Mouse (Mus musculus): ENCODE data around the gene Tmem79. TPM values are rescaled to one million over a fixed set of nuclear protein-coding genes. Genes with fewer than 3 reads are reported as not detected.
"Not testable (repeated sequence)": the region's sequence is repeated elsewhere in the genome, so short reads cannot be mapped to it uniquely, and the experiment has no call there.

Gene Tmem79
- polyA plus RNA-seq, 1 experiment from 2014 or later = 6.8 TPM

GRCm38 (mm10) chr3:88366830-88367428 lies 31.0 kb upstream of the Tmem79 start:
- WGBS = 8% methylated on average over 22 of the region's 22 CpGs
- H3K9ac ChIP-seq, H3K4me1 ChIP-seq, H3K27ac ChIP-seq, H3K36me3 ChIP-seq, H3K9me3 ChIP-seq: not testable (repeated sequence)
- Histone ChIP-seq H3K4me2 (replicated peaks) (peak overlapping the region; percentile 58), H3K4me3 (peak overlapping the region; percentile 31), H3K27me3 (peaks cover 26% of the 10 kb centered on the region)
- peak; percentile 86 for ATAC-seq (ENCODE audit: low FRiP score, low read depth)

- peaks cover 10% of the 10 kb centered on the region for H3K9me3 ChIP-seq
- no peak overlapping the region for H3K9ac ChIP-seq
- no peak overlapping the region for H3K4me3 ChIP-seq
- peaks cover 9% of the 10 kb centered on the region for H3K4me1 ChIP-seq
- peaks cover 26% of the 10 kb centered on the region for H3K27me3 ChIP-seq
- 31% methylated on average over 34 of the region's 34 CpGs for WGBS
- no peak for ATAC-seq (ENCODE audit: low FRiP score, low read depth)
- peaks cover 19% of the 10 kb centered on the region for H3K36me3 ChIP-seq
- no peak overlapping the region for H3K27ac ChIP-seq
- H3K4me2 ChIP-seq (replicated peaks) = no peak overlapping the region; the same call in 1 of the 2 replicates
These were observed 29.9 kb upstream of the Tmem79 start for GRCm38 (mm10) chr3:88365705-88366361.

- Histone ChIP-seq H3K4me3 (peak within 1 kb of the TSS; percentile 25), H3K9ac (peak within 1 kb of the TSS; percentile 48), H3K4me2 (replicated peaks) (peak within 1 kb of the TSS; percentile 49), H3K9me3 (no peaks in the 10 kb centered on the region), H3K27ac (peak within 1 kb of the TSS; percentile 52; the same call in 1 of the 2 replicates), H3K36me3 (peaks cover 34% of the 10 kb centered on the region), H3K27me3 (peaks cover 26% of the 10 kb centered on the region), H3K4me1 (peaks cover 9% of the 10 kb centered on the region)
- 2% methylated on average over 16 of the region's 16 CpGs for WGBS
- 0 out of 2 replicates have a peak, but pooled peaks have one; percentile 19 for ATAC-seq (ENCODE audit: low FRiP score, low read depth)
These were observed 28.4 kb upstream of the Tmem79 start, which contains the start of gene Paqr6 for GRCm38 (mm10) chr3:88364337-88364736. Gene Paqr6, plus strand, starts transcription at chr3:88364584.

- no peak for ATAC-seq (ENCODE audit: low FRiP score, low read depth)
- WGBS = 57% methylated on average over 4 of the region's 4 CpGs
These were observed 27.8 kb upstream of the Tmem79 start for GRCm38 (mm10) chr3:88363700-88364099.

GRCm38 (mm10) chr3:88361612-88362313 lies 25.8 kb upstream of the Tmem79 start:
- H3K36me3 ChIP-seq = peaks cover 60% of the 10 kb centered on the region
- no peak for ATAC-seq (ENCODE audit: low FRiP score, low read depth)
- H3K4me1 ChIP-seq = peaks cover 9% of the 10 kb centered on the region
- no peak overlapping the region; the same call in 1 of the 2 replicates for H3K27ac ChIP-seq
- 84% methylated on average over 2 of the region's 2 CpGs for WGBS
- H3K9me3 ChIP-seq = no peaks in the 10 kb centered on the region
- no peak overlapping the region for H3K9ac ChIP-seq
- no peak overlapping the region for H3K4me2 ChIP-seq (replicated peaks)
- H3K27me3 ChIP-seq = peaks cover 26% of the 10 kb centered on the region
- H3K4me3 ChIP-seq = no peak overlapping the region

More at GRCm38 (mm10) chr3:88363700-88364099, 27.8 kb upstream of the Tmem79 start:
- Histone ChIP-seq H3K4me1 (peaks cover 9% of the 10 kb centered on the region), H3K27ac (peak overlapping the region; percentile 52; the same call in 1 of the 2 replicates), H3K36me3 (peaks cover 40% of the 10 kb centered on the region), H3K4me2 (replicated peaks) (no peak overlapping the region), H3K9ac (peak overlapping the region; percentile 20; the same call in 1 of the 2 replicates), H3K9me3 (no peaks in the 10 kb centered on the region), H3K4me3 (no peak overlapping the region), H3K27me3 (peaks cover 26% of the 10 kb centered on the region)

- ATAC-seq (ENCODE audit: low FRiP score, low read depth) = no peak
- H3K4me1 ChIP-seq = peaks cover 9% of the 10 kb centered on the region
- H3K4me3 ChIP-seq = no peak overlapping the region
- H3K27me3 ChIP-seq = peaks cover 21% of the 10 kb centered on the region
- 77% methylated on average over 6 of the region's 6 CpGs for WGBS
- no peak overlapping the region for H3K27ac ChIP-seq
- no peak overlapping the region for H3K4me2 ChIP-seq (replicated peaks)
- H3K9me3 ChIP-seq = no peaks in the 10 kb centered on the region
- no peak overlapping the region for H3K9ac ChIP-seq
- H3K36me3 ChIP-seq = peaks cover 67% of the 10 kb centered on the region
These were observed 25.1 kb upstream of the Tmem79 start for GRCm38 (mm10) chr3:88361096-88361495.

- Histone ChIP-seq H3K36me3 (peaks cover 78% of the 10 kb centered on the region), H3K4me2 (replicated peaks) (no peak overlapping the region), H3K27ac (no peak overlapping the region), H3K4me1 (peaks cover 9% of the 10 kb centered on the region), H3K27me3 (peaks cover 10% of the 10 kb centered on the region), H3K9me3 (no peaks in the 10 kb centered on the region), H3K4me3 (no peak overlapping the region), H3K9ac (no peak overlapping the region)
- no peak for ATAC-seq (ENCODE audit: low FRiP score, low read depth)
- WGBS = 79% methylated on average over 3 of the region's 3 CpGs
These were observed 24.0 kb upstream of the Tmem79 start for GRCm38 (mm10) chr3:88359989-88360388.

GRCm38 (mm10) chr3:88359584-88359983 lies 23.6 kb upstream of the Tmem79 start:
- no peak for ATAC-seq (ENCODE audit: low FRiP score, low read depth)

GRCm38 (mm10) chr3:88354396-88355165 lies 18.6 kb upstream of the Tmem79 start:
- H3K9me3 ChIP-seq = no peaks in the 10 kb centered on the region
- no peaks in the 10 kb centered on the region for H3K27me3 ChIP-seq
- H3K4me2 ChIP-seq (replicated peaks) = no peak overlapping the region
- H3K36me3 ChIP-seq = peaks cover 100% of the 10 kb centered on the region
- no peaks in the 10 kb centered on the region for H3K4me1 ChIP-seq
- H3K9ac ChIP-seq = 0 out of 2 replicates have a peak overlapping the region, but pooled peaks have one; percentile 21
- 94% methylated on average over 8 of the region's 8 CpGs for WGBS
- H3K4me3 ChIP-seq = no peak overlapping the region
- H3K27ac ChIP-seq = no peak overlapping the region
- ATAC-seq (ENCODE audit: low FRiP score, low read depth) = no peak

More at GRCm38 (mm10) chr3:88359584-88359983, 23.6 kb upstream of the Tmem79 start:
- H3K9me3 ChIP-seq = no peaks in the 10 kb centered on the region
- H3K27ac ChIP-seq = no peak overlapping the region
- peaks cover 82% of the 10 kb centered on the region for H3K36me3 ChIP-seq
- 74% methylated on average over 5 of the region's 5 CpGs for WGBS
- H3K4me3 ChIP-seq = no peak overlapping the region
- no peak overlapping the region for H3K4me2 ChIP-seq (replicated peaks)
- peaks cover 6% of the 10 kb centered on the region for H3K27me3 ChIP-seq
- peaks cover 5% of the 10 kb centered on the region for H3K4me1 ChIP-seq
- H3K9ac ChIP-seq = no peak overlapping the region

- H3K9ac ChIP-seq = no peak overlapping the region
- 90% methylated on average over 9 of the region's 9 CpGs for whole genome bisulfite sequencing
- peaks cover 100% of the 10 kb centered on the region for H3K36me3 ChIP-seq
- no peak for ATAC-seq (ENCODE audit: low FRiP score, low read depth)
- H3K27me3 ChIP-seq = no peaks in the 10 kb centered on the region
- H3K4me1 ChIP-seq = no peaks in the 10 kb centered on the region
- H3K4me2 ChIP-seq (replicated peaks) = no peak overlapping the region
- no peaks in the 10 kb centered on the region for H3K9me3 ChIP-seq
- H3K27ac ChIP-seq = no peak overlapping the region
- no peak overlapping the region for H3K4me3 ChIP-seq
These were observed 17.0 kb upstream of the Tmem79 start for GRCm38 (mm10) chr3:88352907-88353306.

- H3K9ac ChIP-seq = no peak overlapping the region
- H3K4me2 ChIP-seq (replicated peaks) = no peak overlapping the region
- ATAC-seq (ENCODE audit: low FRiP score, low read depth) = no peak
- no peak overlapping the region for H3K4me3 ChIP-seq
- no peaks in the 10 kb centered on the region for H3K9me3 ChIP-seq
- H3K27ac ChIP-seq = no peak overlapping the region
- H3K27me3 ChIP-seq = no peaks in the 10 kb centered on the region
- peaks cover 100% of the 10 kb centered on the region for H3K36me3 ChIP-seq
- H3K4me1 ChIP-seq = no peaks in the 10 kb centered on the region
- WGBS = 91% methylated on average over 13 of the region's 13 CpGs
These were observed 14.8 kb upstream of the Tmem79 start for GRCm38 (mm10) chr3:88350732-88351131.

Data from limb, embryonic 13.5 days (tissue).